Mouse (Mus musculus) gastrocnemius, adult 18-20 months (tissue): ENCODE measurements around the gene Gm14698. TPM values are rescaled to one million over a fixed set of nuclear protein-coding genes. Genes with fewer than 3 reads are reported as not detected.
"Not testable (repeated sequence)": the region's sequence is repeated elsewhere in the genome, so short reads cannot be mapped to it uniquely, and the experiment has no call there.

ENCODE experiments used
- DNase-seq: peaks from one replicate; pipeline ENCODE4 v3.0.0; 2021; ENCODE audit warnings: low spot score
- long read RNA-seq, 2 experiments: library from polyadenylated mRNA; stranded (forward); transcript quantifications; one replicate each; pipeline ENCODE4 v2.0.0; 2021
- total RNA-seq, 2 experiments: library from RNA; stranded (reverse); gene quantifications; 2 replicates each; pipeline ENCODE4 v1.2.3; 2021

The Gm14698 gene
- 1 to 10 TPM; 4.4 to 5.6 TPM for total RNA-seq
- long read RNA-seq, experiment 1, full-length matches to known transcripts, result 35 of 36 reads
- long read RNA-seq, experiment 1, partial matches to known transcripts, result 0 of 36 reads
- long read RNA-seq, experiment 1, other reads (novel, unspliced or antisense), result 1 of 36 reads
- long read RNA-seq, experiment 2, full-length matches to known transcripts, result 22 of 23 reads
- long read RNA-seq, experiment 2, partial matches to known transcripts, result 0 of 23 reads
- long read RNA-seq, experiment 2, other reads (novel, unspliced or antisense), result 1 of 23 reads

DNA sequence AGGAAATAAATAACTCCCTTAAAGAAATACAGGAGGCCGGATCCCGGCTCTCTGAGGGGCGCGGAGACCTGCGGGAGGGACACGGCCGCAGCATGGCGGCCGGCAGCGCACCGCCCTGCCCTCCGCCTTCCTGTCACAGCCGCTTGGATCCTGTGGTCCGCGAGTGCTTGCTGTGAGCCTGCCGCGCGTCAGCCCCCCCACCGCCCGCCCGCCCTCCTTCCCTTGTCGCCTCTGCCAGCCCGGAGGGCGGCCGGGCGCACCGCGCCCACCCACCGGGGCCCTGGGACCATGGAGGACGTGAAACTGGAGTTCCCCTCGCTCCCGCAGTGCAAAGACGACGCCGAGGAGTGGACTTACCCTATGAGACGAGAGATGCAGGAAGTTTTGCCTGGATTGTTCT is at the start of gene Gm14698:
TSS of gene Gm14698 (plus strand) at position 35 of the 400 bp plus-strand sequence.
- not testable (repeated sequence) for DNase-seq

- not testable (repeated sequence) for DNase-seq
Measured at GRCm38 (mm10) chrX:68820449-68820848, 444 bp upstream of the Gm14698 start.

DNA sequence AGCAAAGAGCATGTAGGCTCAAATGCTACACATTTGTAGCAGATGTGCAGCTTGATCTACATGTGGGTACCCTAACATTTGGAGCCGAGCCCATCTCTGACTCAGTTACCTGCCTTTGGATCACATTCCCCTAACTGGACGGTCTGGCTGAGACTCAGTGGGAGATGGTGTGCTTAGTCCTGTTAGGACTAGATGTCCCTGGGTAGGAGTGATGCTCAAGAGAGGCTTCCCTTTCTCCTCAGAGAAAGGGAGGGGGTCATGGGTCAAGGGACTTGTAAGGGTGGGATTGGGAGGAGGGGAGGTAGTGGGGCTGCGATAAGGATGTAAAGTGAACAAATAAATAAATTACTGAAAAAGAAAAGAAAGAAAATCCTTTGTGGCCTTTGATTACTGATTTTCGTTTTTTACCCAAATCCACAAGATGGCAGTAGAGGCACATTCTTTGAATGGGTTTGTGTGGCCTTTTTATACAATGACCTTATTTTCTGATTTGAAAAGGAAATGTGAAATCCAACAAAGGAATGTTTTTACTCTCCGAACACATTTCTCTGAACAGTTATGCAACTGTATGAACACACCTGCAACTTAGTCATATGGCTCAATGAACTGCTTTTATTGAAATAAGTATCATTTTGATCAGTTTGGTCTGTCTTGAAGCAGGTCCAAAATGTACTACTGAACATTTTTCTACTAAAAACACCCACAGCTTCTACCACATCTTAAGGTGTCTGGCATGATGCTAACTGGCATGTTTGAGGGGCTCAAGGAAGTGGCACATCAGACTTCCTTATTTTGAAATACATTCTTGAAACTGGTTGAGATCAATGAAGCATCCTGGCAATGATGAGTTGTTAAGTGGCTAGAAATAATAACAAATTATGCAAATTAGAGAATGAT is 18.9 kb downstream of the Gm14698 start:
- DNase-seq, result no peak

GRCm38 (mm10) chrX:68865145-68865544 is 44.3 kb downstream of the Gm14698 start:
- no peak for DNase-seq

Other genes with a start within 250 kb of the Gm14698 start
- gene Fmr1, start 142.6 kb upstream of the Gm14698 start, total RNA-seq, result 1 to 10 TPM; 4.9 to 7.6 TPM
- not detected for gene Fmr1nb, start 59.3 kb upstream of the Gm14698 start, total RNA-seq
- gene Gm6812, start 72.0 kb downstream of the Gm14698 start, total RNA-seq, result not detected